Mouse (Mus musculus) hindbrain, embryonic 14.5 days (tissue): ENCODE data around the gene Il1b. TPM values are rescaled to one million over a fixed set of nuclear protein-coding genes. Genes with fewer than 3 reads are reported as not detected.

Source experiments
- polyA plus RNA-seq: library from polyadenylated mRNA; unstranded; fragments of >200 nt; fragmentation: Nextera tagmentation; extraction: Ambion mirVana; gene quantifications from 2 replicates; pipeline ENCODE4 v1.2.1, GENCODE M21; 2014

The Il1b gene
- polyA plus RNA-seq, 1 experiment from 2014 or later = not detected

Other genes with a start within 250 kb of the Il1b start
- gene Chchd5, start 241.4 kb downstream of the Il1b start, polyA plus RNA-seq = 22.4 and 24.3 TPM in 2 replicates
- 50.7 and 56.3 TPM in 2 replicates for gene Slc20a1, start 172.4 kb downstream of the Il1b start, polyA plus RNA-seq
- 9.8 and 13.6 TPM in 2 replicates for gene Ckap2l, start 73.9 kb downstream of the Il1b start, polyA plus RNA-seq
- gene Il1a, start 61.2 kb downstream of the Il1b start, polyA plus RNA-seq = 0.14 and 0.31 TPM in 2 replicates
- gene F830045P16Rik, start 165.5 kb upstream of the Il1b start, polyA plus RNA-seq = not detected in 2 replicates
- gene Sirpa, start 221.7 kb upstream of the Il1b start, polyA plus RNA-seq = 38.6 and 40.7 TPM in 2 replicates